Mouse (Mus musculus): Measurements from ENCODE around the gene Adgrl2. TPM values are rescaled to one million over a fixed set of nuclear protein-coding genes. Genes with fewer than 3 reads are reported as not detected.

Adgrl2 gene
- polyA plus RNA-seq, 1 experiment: not detected

- Histone ChIP-seq H3K4me1 (ENCODE audit: control insufficient read depth, insufficient read depth, low read length) (peaks cover 2% of the 10 kb centered on the region; the same call in 1 of the 2 replicates), H3K4me3 (ENCODE audit: insufficient read depth, low read depth, low read length) (no peak overlapping the region), H3K27ac (ENCODE audit: insufficient read depth, low read depth, low read length) (no peak overlapping the region)
- WGBS: 51% methylated on average over 13 of the region's 13 CpGs
- no peak for TF ChIP-seq CTCF (IDR thresholded peaks at IDR 0.05; ENCODE audit: insufficient read depth, low read depth, low read length)
- TF ChIP-seq POLR2A (IDR thresholded peaks at IDR 0.05; ENCODE audit: insufficient read depth, low read depth, low read length): no peak
These were observed 151.5 kb downstream of the Adgrl2 start for GRCm38 (mm10) chr3:148838835-148839296.

- no peak overlapping the region for H3K4me3 ChIP-seq (ENCODE audit: insufficient read depth, low read depth, low read length)
- 51% methylated on average over 13 of the region's 13 CpGs for WGBS
- peaks cover 2% of the 10 kb centered on the region; the same call in 1 of the 2 replicates for H3K4me1 ChIP-seq (ENCODE audit: control insufficient read depth, insufficient read depth, low read length)
- no peak overlapping the region for H3K27ac ChIP-seq (ENCODE audit: insufficient read depth, low read depth, low read length)
- TF ChIP-seq CTCF (IDR thresholded peaks at IDR 0.05; ENCODE audit: insufficient read depth, low read depth, low read length) (no peak), POLR2A (IDR thresholded peaks at IDR 0.05; ENCODE audit: insufficient read depth, low read depth, low read length) (no peak)
These were observed 152.1 kb downstream of the Adgrl2 start for GRCm38 (mm10) chr3:148838095-148838834.

GRCm38 (mm10) chr3:148835136-148835535, 155.2 kb downstream of the Adgrl2 start:
- 91% methylated on average over 12 of the region's 12 CpGs for WGBS
- Histone ChIP-seq H3K4me3 (ENCODE audit: insufficient read depth, low read depth, low read length) (no peak overlapping the region), H3K27ac (ENCODE audit: insufficient read depth, low read depth, low read length) (no peak overlapping the region), H3K4me1 (ENCODE audit: control insufficient read depth, insufficient read depth, low read length) (no peaks in the 10 kb centered on the region)
- TF ChIP-seq CTCF (IDR thresholded peaks at IDR 0.05; ENCODE audit: insufficient read depth, low read depth, low read length): no peak
- TF ChIP-seq POLR2A (IDR thresholded peaks at IDR 0.05; ENCODE audit: insufficient read depth, low read depth, low read length): no peak

GRCm38 (mm10) chr3:148833070-148833769, 157.1 kb downstream of the Adgrl2 start:
- TF ChIP-seq CTCF (IDR thresholded peaks at IDR 0.05; ENCODE audit: insufficient read depth, low read depth, low read length) (no peak), POLR2A (IDR thresholded peaks at IDR 0.05; ENCODE audit: insufficient read depth, low read depth, low read length) (no peak)
- no peaks in the 10 kb centered on the region for H3K4me1 ChIP-seq (ENCODE audit: control insufficient read depth, insufficient read depth, low read length)
- 96% methylated on average over 20 of the region's 20 CpGs for WGBS

GRCm38 (mm10) chr3:148832001-148832400, 158.4 kb downstream of the Adgrl2 start:
- no peak overlapping the region for H3K27ac ChIP-seq (ENCODE audit: insufficient read depth, low read depth, low read length)
- 88% methylated on average over 4 of the region's 4 CpGs for WGBS
- H3K4me3 ChIP-seq (ENCODE audit: insufficient read depth, low read depth, low read length): no peak overlapping the region
- TF ChIP-seq CTCF (IDR thresholded peaks at IDR 0.05; ENCODE audit: insufficient read depth, low read depth, low read length) (no peak), POLR2A (IDR thresholded peaks at IDR 0.05; ENCODE audit: insufficient read depth, low read depth, low read length) (no peak)
- H3K4me1 ChIP-seq (ENCODE audit: control insufficient read depth, insufficient read depth, low read length): no peaks in the 10 kb centered on the region

More at GRCm38 (mm10) chr3:148833070-148833769, 157.1 kb downstream of the Adgrl2 start:
- Histone ChIP-seq H3K4me3 (ENCODE audit: insufficient read depth, low read depth, low read length) (no peak overlapping the region), H3K27ac (ENCODE audit: insufficient read depth, low read depth, low read length) (no peak overlapping the region)

GRCm38 (mm10) chr3:148828519-148828918, 161.8 kb downstream of the Adgrl2 start:
- no peak for TF ChIP-seq POLR2A (IDR thresholded peaks at IDR 0.05; ENCODE audit: insufficient read depth, low read depth, low read length)
- no peak for TF ChIP-seq CTCF (IDR thresholded peaks at IDR 0.05; ENCODE audit: insufficient read depth, low read depth, low read length)
- Histone ChIP-seq H3K27ac (ENCODE audit: insufficient read depth, low read depth, low read length) (no peak overlapping the region), H3K4me1 (ENCODE audit: control insufficient read depth, insufficient read depth, low read length) (no peaks in the 10 kb centered on the region), H3K4me3 (ENCODE audit: insufficient read depth, low read depth, low read length) (no peak overlapping the region)
- 91% methylated on average over 10 of the region's 10 CpGs for WGBS

DNA sequence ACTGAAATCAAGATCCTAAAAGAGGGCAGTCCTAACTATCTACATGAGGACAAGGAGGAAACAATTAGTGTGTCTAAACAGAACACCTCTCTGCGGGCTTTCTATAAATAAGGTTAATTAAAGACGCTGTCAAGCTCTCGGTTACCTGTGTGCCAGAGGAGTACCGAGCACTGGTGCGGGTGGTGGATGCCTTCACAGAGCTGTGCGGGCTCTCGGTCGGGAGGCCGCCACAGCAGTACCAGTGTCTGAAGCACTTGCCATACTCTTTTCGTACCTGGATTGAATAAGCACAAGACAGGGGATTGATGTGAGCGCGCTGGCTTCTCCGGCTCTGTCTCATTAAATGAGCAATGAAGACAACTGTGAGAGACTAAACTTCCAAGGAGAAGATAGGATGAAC, 166.8 kb downstream of the Adgrl2 start:
- 97% methylated on average over 13 of the region's 13 CpGs for WGBS
- H3K27ac ChIP-seq (ENCODE audit: insufficient read depth, low read depth, low read length): no peak overlapping the region
- no peaks in the 10 kb centered on the region for H3K4me1 ChIP-seq (ENCODE audit: control insufficient read depth, insufficient read depth, low read length)
- TF ChIP-seq CTCF (IDR thresholded peaks at IDR 0.05; ENCODE audit: insufficient read depth, low read depth, low read length): no peak
- H3K4me3 ChIP-seq (ENCODE audit: insufficient read depth, low read depth, low read length): no peak overlapping the region

GRCm38 (mm10) chr3:148821632-148822031, 168.7 kb downstream of the Adgrl2 start:
- 81% methylated on average over 6 of the region's 6 CpGs for WGBS
- no peak overlapping the region for H3K27ac ChIP-seq (ENCODE audit: insufficient read depth, low read depth, low read length)
- no peak overlapping the region for H3K4me3 ChIP-seq (ENCODE audit: insufficient read depth, low read depth, low read length)
- H3K4me1 ChIP-seq (ENCODE audit: control insufficient read depth, insufficient read depth, low read length): no peaks in the 10 kb centered on the region
- TF ChIP-seq CTCF (IDR thresholded peaks at IDR 0.05; ENCODE audit: insufficient read depth, low read depth, low read length) (no peak), POLR2A (IDR thresholded peaks at IDR 0.05; ENCODE audit: insufficient read depth, low read depth, low read length) (no peak)

Data from olfactory bulb, adult 2 months (tissue).